Mouse (Mus musculus) kidney, embryonic 16.5 days (tissue): Measurements from ENCODE around the gene Fkbp5. TPM values are rescaled to one million over a fixed set of nuclear protein-coding genes. Genes with fewer than 3 reads are reported as not detected.

Experiments
- ATAC-seq: fragments of 200-750 bp; cut with Nextera tagmentation; 2 replicates; pipeline ENCODE4 v1.8.0; 2017; ENCODE audit warnings: moderate TSS enrichment; ENCODE audit not compliant: low FRiP score, low TSS enrichment
- H3K27ac ChIP-seq: fragments of 300-500 bp; sonication (generic); 2 replicates; pipeline ENCODE4 v1.5.1; 2014; ENCODE audit warnings: low read length
- H3K27me3 ChIP-seq: fragments of 300-500 bp; sonication (generic); 2 replicates; pipeline ENCODE4 v1.6.1; 2014; ENCODE audit warnings: low read length, control low read depth, mixed read lengths; ENCODE audit not compliant: insufficient read depth
- H3K36me3 ChIP-seq: fragments of 300-500 bp; sonication (generic); 2 replicates; pipeline ENCODE4 v1.6.1; 2014; ENCODE audit warnings: low read length, control low read depth, mixed read lengths; ENCODE audit not compliant: insufficient read depth
- H3K4me1 ChIP-seq: fragments of 300-500 bp; sonication (generic); 2 replicates; pipeline ENCODE4 v1.6.1; 2014; ENCODE audit warnings: low read length, control low read depth, mixed read lengths; ENCODE audit not compliant: insufficient read depth
- H3K4me2 ChIP-seq: fragments of 300-500 bp; sonication (generic); replicated peaks from 2 replicates; pipeline ENCODE4 v1.6.1; 2014; ENCODE audit warnings: low read depth, low read length
- H3K4me3 ChIP-seq: fragments of 300-500 bp; sonication (generic); 2 replicates; pipeline ENCODE4 v1.5.1; 2014; ENCODE audit warnings: mild to moderate bottlenecking, low read length
- H3K9ac ChIP-seq: fragments of 300-500 bp; sonication (generic); replicated peaks from 2 replicates; pipeline ENCODE4 v1.6.1; 2014; ENCODE audit warnings: low read length
- H3K9me3 ChIP-seq: fragments of 300-500 bp; sonication (generic); 2 replicates; pipeline ENCODE4 v1.6.1; 2016; ENCODE audit warnings: low read length, control low read depth
- WGBS: fragments of 180-500 bp; shearing (Covaris S2); extraction: QIAGEN DNeasy Blood & Tissue Kit; methylation state at CpG from one replicate; pipeline ENCODE4 v1.1.7; 2014; 5-methylcytosine and 5-hydroxymethylcytosine counted together
- polyA plus RNA-seq: library from polyadenylated mRNA; unstranded; fragments of >200 nt; fragmentation: Nextera tagmentation; extraction: Ambion mirVana; gene quantifications from 2 replicates; pipeline ENCODE4 v1.2.1, GENCODE M21; 2015

The Fkbp5 gene
- polyA plus RNA-seq, 1 experiment from 2014 or later, result 35.5 TPM

DNA sequence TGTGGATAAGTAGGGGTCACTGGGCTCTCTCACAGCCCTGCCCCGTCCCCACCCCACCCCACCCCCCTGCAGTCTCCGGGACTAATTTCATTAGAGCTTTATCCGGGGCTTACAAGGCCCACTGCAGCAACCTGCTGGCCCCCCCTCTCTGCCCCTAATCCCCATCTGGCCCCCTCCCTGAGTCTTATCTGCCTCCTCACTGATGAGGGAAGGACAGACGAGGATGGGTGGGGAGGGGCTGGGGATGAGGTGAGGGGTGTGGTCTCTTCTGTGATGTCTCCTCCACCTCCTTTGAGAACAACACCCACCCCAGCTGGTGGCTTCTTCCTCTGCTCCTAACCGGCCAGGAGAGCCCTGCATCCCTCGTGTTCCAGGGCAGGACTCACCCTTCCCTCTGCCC is 137.1 kb downstream of the Fkbp5 start:
- Histone ChIP-seq H3K27me3 (peaks cover 7% of the 10 kb centered on the region; the same call in 1 of the 2 replicates), H3K36me3 (no peaks in the 10 kb centered on the region), H3K4me3 (no peak overlapping the region), H3K4me1 (peaks cover 5% of the 10 kb centered on the region; the same call in 1 of the 2 replicates), H3K27ac (no peak overlapping the region), H3K9ac (no peak overlapping the region), H3K9me3 (no peaks in the 10 kb centered on the region), H3K4me2 (no peak overlapping the region)
- 0 out of 2 replicates have a peak, but pooled peaks have one; percentile 6 for ATAC-seq
- 10% methylated on average over 6 of the region's 6 CpGs for WGBS

DNA sequence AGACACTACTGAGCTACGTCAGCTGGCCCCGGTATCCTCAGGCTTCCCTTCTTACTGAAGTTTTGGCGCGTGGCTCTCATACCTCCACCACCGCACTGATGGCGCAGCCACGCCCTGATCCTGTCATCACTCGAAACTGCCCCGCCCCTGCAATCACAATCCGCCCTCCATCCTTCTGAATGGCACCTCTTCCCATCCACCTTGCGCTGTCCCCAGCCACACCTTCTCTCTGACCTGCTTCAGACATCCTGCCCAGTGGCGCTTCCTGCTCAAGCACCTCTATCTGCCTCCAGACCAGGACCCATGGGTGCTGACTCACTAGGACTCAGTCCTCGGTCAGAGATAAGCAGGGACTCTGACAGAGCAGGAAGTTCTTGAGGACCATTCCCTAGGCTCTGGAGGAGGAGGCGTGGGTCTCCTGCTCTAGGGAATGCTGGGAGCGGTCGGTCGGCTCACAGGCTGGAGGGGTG is 141.7 kb downstream of the Fkbp5 start:
- H3K27ac ChIP-seq, result no peak overlapping the region
- ATAC-seq, result peak; percentile 40; the same call in 1 of the 2 replicates
- H3K4me2 ChIP-seq, result peak overlapping the region; percentile 23; the same call in 1 of the 2 replicates
- H3K36me3 ChIP-seq, result no peaks in the 10 kb centered on the region
- peaks cover 5% of the 10 kb centered on the region; the same call in 1 of the 2 replicates for H3K4me1 ChIP-seq
- H3K4me3 ChIP-seq, result no peak overlapping the region
- 7% methylated on average over 17 of the region's 17 CpGs for WGBS
- no peak overlapping the region for H3K9ac ChIP-seq
- no peaks in the 10 kb centered on the region for H3K9me3 ChIP-seq
- H3K27me3 ChIP-seq, result peaks cover 19% of the 10 kb centered on the region

DNA sequence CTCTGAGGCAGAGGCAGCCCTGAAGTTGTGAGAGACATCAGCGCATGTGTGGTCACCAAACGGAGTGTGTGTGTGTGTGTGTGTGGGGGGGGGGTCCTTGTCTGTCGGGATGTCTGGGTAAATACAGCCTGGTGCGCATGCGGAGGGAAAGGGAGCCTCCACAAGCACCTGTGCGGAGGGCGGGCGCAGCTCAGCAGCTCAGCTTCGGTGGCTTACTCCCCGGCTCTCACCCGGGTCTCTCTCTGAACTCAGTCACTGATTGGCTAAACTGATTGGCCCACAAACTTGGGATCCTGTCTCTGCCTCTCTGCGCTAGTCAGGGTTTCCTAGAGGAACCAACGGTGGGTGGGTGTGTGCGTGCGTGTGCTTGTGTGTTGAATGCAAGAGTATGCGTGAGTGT is 142.8 kb downstream of the Fkbp5 start:
- H3K9ac ChIP-seq, result no peak overlapping the region; the same call in 1 of the 2 replicates
- H3K27ac ChIP-seq, result no peak overlapping the region
- no peaks in the 10 kb centered on the region for H3K36me3 ChIP-seq
- 18% methylated on average over 15 of the region's 16 CpGs for WGBS
- H3K4me2 ChIP-seq, result peak overlapping the region; percentile 26
- H3K9me3 ChIP-seq, result no peaks in the 10 kb centered on the region
- H3K27me3 ChIP-seq, result peaks cover 19% of the 10 kb centered on the region
- H3K4me1 ChIP-seq, result peaks cover 5% of the 10 kb centered on the region; the same call in 1 of the 2 replicates
- no peak overlapping the region for H3K4me3 ChIP-seq
- ATAC-seq, result no peak

DNA sequence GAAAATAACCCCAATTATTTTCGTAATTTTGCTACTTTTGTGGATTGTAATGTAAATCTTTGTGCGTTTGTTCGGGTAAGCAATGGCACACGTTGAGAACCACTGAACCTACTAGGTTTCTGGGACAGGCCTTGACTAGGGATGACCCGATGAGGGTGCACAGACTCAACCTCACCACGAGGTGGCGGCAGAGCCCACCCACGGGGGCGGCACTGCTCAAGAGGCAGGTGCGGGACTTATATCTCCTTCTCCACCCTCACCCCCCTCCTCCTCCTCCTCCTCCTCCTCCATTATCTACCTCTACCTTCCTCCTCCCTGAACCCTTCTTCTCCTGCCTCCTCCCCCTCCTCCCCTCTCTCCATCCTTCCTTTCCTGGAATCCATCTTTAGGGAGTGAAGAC is 143.5 kb downstream of the Fkbp5 start:
- H3K4me2 ChIP-seq, result peak overlapping the region; percentile 26

DNA sequence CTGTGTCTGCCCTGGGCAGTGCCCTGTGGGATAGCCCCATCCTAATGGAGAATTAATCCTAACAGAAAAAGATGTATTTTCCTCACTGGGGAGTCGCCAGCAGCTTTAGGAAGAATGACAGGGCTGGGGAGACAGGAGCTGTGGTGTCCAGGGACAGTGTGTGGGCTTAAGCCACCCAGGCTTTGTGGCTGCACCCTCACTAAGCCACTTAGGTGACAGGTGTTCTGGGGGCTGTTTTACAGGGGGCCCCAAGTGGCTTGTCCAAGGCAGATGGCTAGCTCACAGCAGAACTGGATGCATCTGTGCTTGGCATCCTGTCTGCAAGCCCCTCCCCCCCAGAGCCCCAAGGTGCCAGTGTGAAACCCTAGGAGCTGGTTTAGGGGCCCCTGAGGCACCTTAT is 145.4 kb downstream of the Fkbp5 start:
- 79% methylated on average over 1 of the region's 1 CpGs for WGBS
- no peak overlapping the region for H3K4me3 ChIP-seq

More for the DNA sequence above, 143.5 kb downstream of the Fkbp5 start:
- WGBS, result 17% methylated on average over 10 of the region's 10 CpGs
- Histone ChIP-seq H3K27me3 (peaks cover 19% of the 10 kb centered on the region), H3K4me3 (no peak overlapping the region), H3K4me1 (peaks cover 5% of the 10 kb centered on the region; the same call in 1 of the 2 replicates), H3K36me3 (no peaks in the 10 kb centered on the region), H3K27ac (no peak overlapping the region), H3K9me3 (no peaks in the 10 kb centered on the region), H3K9ac (no peak overlapping the region)
- ATAC-seq, result peak; percentile 47; the same call in 1 of the 2 replicates

DNA sequence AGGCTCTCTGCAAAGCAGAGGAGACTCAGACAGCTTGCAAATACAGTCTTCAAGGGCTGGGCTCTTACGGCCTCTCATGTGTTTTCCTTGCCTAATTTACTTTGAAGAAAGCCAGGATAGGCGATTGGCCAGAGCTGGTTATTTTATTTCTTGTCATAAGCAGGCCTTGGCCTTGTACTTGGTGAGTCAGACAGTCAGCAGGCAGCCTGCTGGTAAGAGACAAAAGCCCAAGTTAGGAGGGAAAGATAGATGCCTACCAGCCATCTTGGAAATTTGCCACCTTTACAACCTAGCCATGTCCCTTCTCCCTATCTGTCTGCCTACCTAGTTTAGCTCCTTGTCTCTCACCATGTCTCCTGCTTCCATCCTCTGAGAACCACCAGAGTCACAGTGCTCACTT is 146.0 kb downstream of the Fkbp5 start:
- H3K27ac ChIP-seq, result no peak overlapping the region
- 77% methylated on average over 2 of the region's 2 CpGs for WGBS
- H3K36me3 ChIP-seq, result no peaks in the 10 kb centered on the region
- no peak overlapping the region for H3K9ac ChIP-seq
- H3K4me2 ChIP-seq, result no peak overlapping the region
- no peak for ATAC-seq
- H3K27me3 ChIP-seq, result peaks cover 19% of the 10 kb centered on the region
- H3K9me3 ChIP-seq, result no peaks in the 10 kb centered on the region
- H3K4me1 ChIP-seq, result peaks cover 5% of the 10 kb centered on the region; the same call in 1 of the 2 replicates
- H3K4me3 ChIP-seq, result no peak overlapping the region

More for the DNA sequence above, 145.4 kb downstream of the Fkbp5 start:
- H3K9ac ChIP-seq, result no peak overlapping the region
- ATAC-seq, result no peak
- H3K4me1 ChIP-seq, result peaks cover 5% of the 10 kb centered on the region; the same call in 1 of the 2 replicates
- no peaks in the 10 kb centered on the region for H3K36me3 ChIP-seq
- H3K4me2 ChIP-seq, result no peak overlapping the region
- H3K27me3 ChIP-seq, result peaks cover 19% of the 10 kb centered on the region
- no peaks in the 10 kb centered on the region for H3K9me3 ChIP-seq
- no peak overlapping the region for H3K27ac ChIP-seq

DNA sequence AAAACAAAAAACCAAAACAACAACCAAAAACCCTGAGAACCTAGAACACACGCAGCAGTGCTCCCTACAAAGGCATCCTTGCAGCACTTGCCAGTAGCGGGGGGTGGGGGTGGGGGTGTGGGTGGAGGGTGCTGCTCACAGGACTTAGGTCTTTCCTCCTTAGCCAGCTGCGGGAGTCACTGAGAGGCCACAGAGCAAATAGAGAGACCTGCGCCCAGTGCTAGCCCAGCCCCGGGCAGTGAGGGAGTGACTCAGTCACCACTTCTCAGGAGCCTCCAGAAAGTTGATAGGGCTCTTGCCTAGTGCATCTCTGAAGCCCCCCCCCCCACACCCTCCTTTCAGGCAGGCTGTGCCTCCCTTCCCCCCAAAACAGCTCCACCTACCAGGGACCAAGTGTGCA is 148.3 kb downstream of the Fkbp5 start:
- no peak overlapping the region for H3K4me2 ChIP-seq

DNA sequence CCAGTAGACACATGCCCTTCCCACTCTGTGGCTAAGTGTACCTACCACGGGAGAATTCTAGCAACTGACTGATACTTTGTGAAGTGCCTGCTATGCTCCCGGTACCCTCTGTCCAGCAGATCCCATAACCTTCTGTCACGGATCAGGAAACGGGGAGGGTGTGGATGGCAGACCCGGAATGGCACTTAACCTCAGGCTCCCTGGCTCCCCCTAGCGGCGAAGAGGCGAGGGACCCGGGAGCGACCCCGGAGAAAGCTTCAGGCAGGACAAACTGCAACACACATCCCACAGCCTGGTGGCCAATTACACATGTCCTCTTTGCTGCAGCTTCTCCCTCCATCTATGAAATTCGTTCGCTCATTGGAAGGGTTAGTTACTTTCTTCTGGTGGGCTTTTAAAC is 148.9 kb downstream of the Fkbp5 start:
- Histone ChIP-seq H3K4me2 (no peak overlapping the region; the same call in 1 of the 2 replicates), H3K9me3 (no peaks in the 10 kb centered on the region), H3K27ac (no peak overlapping the region), H3K4me3 (no peak overlapping the region), H3K4me1 (peaks cover 14% of the 10 kb centered on the region), H3K9ac (0 out of 2 replicates have a peak overlapping the region, but pooled peaks have one; percentile 19), H3K27me3 (peaks cover 20% of the 10 kb centered on the region), H3K36me3 (no peaks in the 10 kb centered on the region)
- peak; percentile 55; the same call in 1 of the 2 replicates for ATAC-seq
- 5% methylated on average over 13 of the region's 13 CpGs for WGBS

More for the DNA sequence above, 148.3 kb downstream of the Fkbp5 start:
- Histone ChIP-seq H3K4me1 (peaks cover 8% of the 10 kb centered on the region), H3K36me3 (no peaks in the 10 kb centered on the region), H3K27me3 (peaks cover 15% of the 10 kb centered on the region), H3K9me3 (no peaks in the 10 kb centered on the region), H3K9ac (no peak overlapping the region), H3K27ac (no peak overlapping the region), H3K4me3 (no peak overlapping the region)
- WGBS, result 69% methylated on average over 5 of the region's 5 CpGs
- ATAC-seq, result no peak

DNA sequence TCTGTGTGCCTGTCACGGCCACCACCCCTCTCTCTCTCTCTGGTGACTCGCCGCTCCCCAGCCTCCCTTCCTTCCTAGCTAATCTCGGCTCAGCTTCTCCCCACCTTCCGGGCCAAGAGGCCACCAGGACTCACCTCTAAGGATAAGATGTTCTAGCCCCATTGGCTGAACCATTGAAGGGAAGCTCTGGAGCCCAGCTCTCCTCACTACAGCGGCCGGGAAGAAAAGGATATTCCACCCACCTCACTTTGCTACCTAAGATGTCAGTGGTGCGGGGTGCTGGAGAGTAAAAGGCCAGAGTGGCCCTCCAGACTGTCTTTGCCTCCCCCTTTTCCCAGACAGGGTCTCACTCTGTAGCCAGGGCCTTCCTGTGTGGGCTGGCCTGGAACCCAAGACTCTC is 152.2 kb downstream of the Fkbp5 start, which contains the start of gene Tulp1:
Tulp1 (minus strand) TSS at position 101 of the 400 bp plus-strand sequence.
- peaks cover 28% of the 10 kb centered on the region for H3K4me1 ChIP-seq
- H3K4me3 ChIP-seq, result peak within 1 kb of the TSS; percentile 31
- H3K36me3 ChIP-seq, result no peaks in the 10 kb centered on the region
- no peaks in the 10 kb centered on the region for H3K9me3 ChIP-seq
- H3K27ac ChIP-seq, result no peak within 1 kb of the TSS
- peaks cover 28% of the 10 kb centered on the region for H3K27me3 ChIP-seq
- WGBS, result 47% methylated on average over 8 of the region's 8 CpGs
- H3K4me2 ChIP-seq, result peak within 1 kb of the TSS; percentile 53
- peak within 1 kb of the TSS; percentile 48 for H3K9ac ChIP-seq
- ATAC-seq, result no peak

DNA sequence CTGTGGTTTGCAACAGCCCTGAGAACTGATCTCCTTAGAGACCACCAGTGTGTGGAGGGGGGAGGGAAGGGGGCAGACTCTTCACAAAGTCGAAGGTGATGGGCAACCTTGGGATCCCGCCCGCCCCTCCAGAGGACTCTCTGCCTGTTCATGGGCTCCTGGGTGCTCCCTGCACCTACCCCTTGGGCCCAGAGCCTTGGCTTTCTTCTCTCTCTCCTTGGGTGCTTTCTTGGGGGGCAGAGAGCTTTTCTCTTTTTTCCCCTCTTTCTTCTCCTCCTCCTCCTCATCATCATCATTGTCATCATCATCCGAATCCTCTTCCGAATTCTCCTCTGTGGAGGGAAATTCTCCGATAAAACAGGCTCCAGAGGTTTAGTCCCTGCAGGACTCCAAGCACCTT is 153.8 kb downstream of the Fkbp5 start:
- peaks cover 28% of the 10 kb centered on the region for H3K4me1 ChIP-seq
- WGBS, result 14% methylated on average over 6 of the region's 6 CpGs
- H3K36me3 ChIP-seq, result no peaks in the 10 kb centered on the region
- H3K9me3 ChIP-seq, result no peaks in the 10 kb centered on the region
- peak overlapping the region; percentile 58; the same call in 1 of the 2 replicates for H3K9ac ChIP-seq
- H3K27ac ChIP-seq, result no peak overlapping the region
- peak overlapping the region; percentile 60 for H3K4me2 ChIP-seq
- 0 out of 2 replicates have a peak overlapping the region, but pooled peaks have one; percentile 31 for H3K4me3 ChIP-seq
- peaks cover 28% of the 10 kb centered on the region for H3K27me3 ChIP-seq
- ATAC-seq, result no peak
